8 mouse cellular contexts compared by ENCODE assay signal in the genomic region with DNA sequence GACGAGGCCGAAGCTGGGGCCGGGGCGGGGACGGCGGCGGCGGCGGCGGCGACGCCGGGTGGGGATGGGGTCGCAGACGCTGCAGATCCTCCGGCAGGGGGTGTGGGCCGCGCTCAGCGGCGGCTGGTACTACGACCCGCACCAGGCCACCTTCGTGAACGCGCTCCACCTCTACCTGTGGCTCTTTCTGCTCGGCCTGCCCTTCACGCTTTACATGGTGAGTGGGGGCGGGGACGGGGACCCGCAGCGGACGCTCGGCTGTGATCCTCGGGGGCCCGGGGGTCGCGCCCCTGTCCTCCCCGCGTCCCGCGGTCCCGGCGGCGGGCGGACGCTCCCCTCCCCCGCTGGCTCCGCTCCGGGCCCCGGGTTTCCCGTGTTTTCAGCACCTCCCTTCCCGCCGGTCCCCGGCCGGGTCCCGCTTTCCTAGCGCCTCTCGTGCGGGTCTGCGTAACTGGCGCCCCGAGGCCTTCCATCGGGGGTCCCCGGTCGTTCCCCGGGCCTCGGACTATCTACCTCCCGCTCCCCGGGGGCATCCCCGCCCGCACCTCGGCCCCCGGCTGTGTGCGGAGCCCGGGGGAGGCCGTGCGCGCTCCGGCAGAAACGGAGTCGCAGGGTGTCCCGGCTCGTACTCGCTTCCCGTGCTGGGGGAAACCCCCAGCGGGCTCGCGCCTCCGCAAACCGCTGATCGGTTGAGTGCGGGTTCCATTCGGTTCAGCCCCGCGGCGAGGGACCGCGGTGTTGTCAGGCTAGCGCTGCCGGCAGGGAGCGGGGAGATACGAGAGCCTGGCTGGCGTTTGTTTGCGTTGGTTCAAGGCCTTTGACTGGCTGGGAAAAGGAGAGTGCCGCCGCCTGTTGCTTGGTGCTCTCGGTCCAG. TPM values are rescaled to one million over a fixed set of nuclear protein-coding genes. Genes with fewer than 3 reads are reported as not detected.
A peak's percentile ranks its signal among the peaks of the same experiment; 100 is the strongest.
DNase-seq lines count a peak whose midpoint lies in the region; ATAC-seq and TF ChIP-seq lines count a peak whose summit lies in the region.

No protein-coding gene starts in this region.

- H3K4me3 ChIP-seq in G1E (ENCODE audit: low read depth, low read length): peak overlapping the region; percentile 59; the same call in 1 of the 2 replicates
- H3K4me3 ChIP-seq in forebrain, postnatal 0 days (ENCODE audit: low read depth, low read length): peak overlapping the region; percentile 91

- no peak for DNase-seq in G1E (ENCODE audit: low spot score)
- peak; percentile 65 for DNase-seq in cerebellum, adult 11-12 months
- DNase-seq in forebrain, postnatal 0 days: peak; percentile 74
- DNase-seq in layer of hippocampus, postnatal 14 days (ENCODE audit: low spot score in 2 of 2): peak; percentile 56 to 76
- peak; percentile 68 for DNase-seq in lung, postnatal 36 days
- peak; percentile 72 for DNase-seq in retina, embryonic 14.5 days (ENCODE audit: low spot score)
- peak; percentile 70 to 75 for DNase-seq in thymus, postnatal 36 days

- H3K4me1 ChIP-seq in G1E (ENCODE audit: insufficient read depth, low read depth, low read length): no peaks in the 10 kb centered on the region
- peaks cover 27% of the 10 kb centered on the region for H3K4me1 ChIP-seq in forebrain, postnatal 0 days (ENCODE audit: insufficient read depth)

- H3K9me3 ChIP-seq in G1E (replicated peaks): peaks cover 13% of the 10 kb centered on the region
- H3K9me3 ChIP-seq in forebrain, postnatal 0 days (ENCODE audit: low read length): no peaks in the 10 kb centered on the region

- peak overlapping the region; percentile 92 for H3K9ac ChIP-seq in forebrain, postnatal 0 days

- H3K27ac ChIP-seq in forebrain, postnatal 0 days (ENCODE audit: low read depth, low read length): peak overlapping the region; percentile 95

- no peak for TF ChIP-seq CTCF in G1E (IDR thresholded peaks at IDR 0.05; ENCODE audit: low read depth, low read length)
- peak; percentile 32 for TF ChIP-seq CTCF in forebrain, postnatal 0 days (IDR thresholded peaks at IDR 0.05; ENCODE audit: low read depth)

- no peaks in the 10 kb centered on the region for H3K36me3 ChIP-seq in G1E (replicated peaks)
- H3K36me3 ChIP-seq in forebrain, postnatal 0 days (ENCODE audit: insufficient read depth): no peaks in the 10 kb centered on the region

- under 1% methylated on average over 98 of the region's 107 CpGs for WGBS in forebrain, postnatal 0 days

- peaks cover 17% of the 10 kb centered on the region; the same call in 1 of the 2 replicates for H3K27me3 ChIP-seq in G1E (ENCODE audit: insufficient read depth, low read length)
- no peaks in the 10 kb centered on the region for H3K27me3 ChIP-seq in forebrain, postnatal 0 days (ENCODE audit: insufficient read depth, low read length)

- H3K4me2 ChIP-seq in forebrain, postnatal 0 days (ENCODE audit: low read depth): peak overlapping the region; percentile 73

- ATAC-seq in G1E (ENCODE audit: extremely low read depth, insufficient number of reproducible peaks, low FRiP score, poor library complexity, severe bottlenecking): no peak
- ATAC-seq in forebrain, postnatal 0 days: peak; percentile 78
- peak; percentile 25 to 35 for ATAC-seq in hematopoietic stem cell, adult 5-6 weeks (replicated peaks in 1 of 2; ENCODE audit: insufficient read depth in 1 of 2, low FRiP score in 2 of 2, low TSS enrichment in 1 of 2, low read depth in 1 of 2, poor library complexity in 2 of 2, severe bottlenecking in 2 of 2)

RNA-seq across cellular contexts. Expression of gene Pcnx, which starts 0.7 kb away (rescaled TPM):
- total RNA-seq in G1E (2014; fragmentation: Nextera tagmentation): not detected in 2 replicates
- 0.23 and 0.27 TPM in 2 replicates for total RNA-seq in G1E (2017)
- polyA plus RNA-seq in G1E (2012): not detected in 2 replicates
- 30.9 and 37.6 TPM in 2 replicates for total RNA-seq in forebrain, postnatal 0 days (2014; rRNA removed)
- 6.1 and 6.3 TPM in 2 replicates for polyA plus RNA-seq in forebrain, postnatal 0 days (2015; fragmentation: Nextera tagmentation; extraction: Ambion mirVana)
- 12.1 and 15.1 TPM in 2 replicates for total RNA-seq in hematopoietic stem cell, adult 5-6 weeks (2017)
- total RNA-seq in layer of hippocampus, postnatal 14 days (2021): 100 to 1,000 TPM in 1 of 2 experiments, 10 to 100 TPM in 1; 97.4 to 115 TPM

Comparison
In these comparisons a context has a peak if more than half of its experiments do, and no peak if none do; other contexts are left out.
1. RNA of gene Pcnx, which starts 0.7 kb away (total RNA-seq): 97.4 to 115 TPM in layer of hippocampus, postnatal 14 days, 30.9 to 37.6 TPM in forebrain, postnatal 0 days and 12.1 to 15.1 TPM in hematopoietic stem cell, adult 5-6 weeks; 0.23 to 0.27 TPM in G1E; every median in the first group is over 10 times any median in the second.